Mouse (Mus musculus): ENCODE results near the gene Bpifb9a.
"Not testable (repeated sequence)": the region's sequence is repeated elsewhere in the genome, so short reads cannot be mapped to it uniquely, and the experiment has no call there.

DNA sequence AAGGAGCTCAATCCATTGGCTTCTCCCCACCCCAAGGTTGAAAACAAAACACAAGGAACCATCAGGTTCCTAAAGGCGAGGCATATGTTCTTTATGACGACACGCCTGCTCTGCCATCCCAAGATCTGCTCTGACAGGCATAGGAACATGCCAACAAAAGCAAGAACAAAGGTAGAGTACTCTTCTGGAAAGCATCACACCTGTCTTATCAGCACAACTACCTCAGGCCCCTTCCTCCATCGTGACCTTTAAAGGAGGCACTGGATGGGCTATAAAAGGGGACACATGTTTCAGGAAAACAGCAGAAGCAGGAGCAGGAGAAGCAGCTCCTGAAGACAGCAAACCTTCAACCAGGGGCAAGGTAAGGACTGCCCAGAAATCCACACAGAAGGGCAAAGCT, 49.3 kb downstream of the Bpifb9a start, which contains the start of gene Bpifb9b:
- TF ChIP-seq MXI1 (IDR thresholded peaks at IDR 0.05; ENCODE audit: low read depth, low read length); POLR2A (IDR thresholded peaks at IDR 0.05; ENCODE audit: low read depth, low read length); ZC3H11A (IDR thresholded peaks at IDR 0.05; ENCODE audit: low read depth, low read length); CTCF (conservative IDR thresholded peaks at IDR 0.05 in 1 of 2, IDR thresholded peaks at IDR 0.05 in 1 of 2; ENCODE audit: low read depth in 2 of 2, low read length in 2 of 2); RCOR1 (conservative IDR thresholded peaks at IDR 0.05; ENCODE audit: low read depth, low read length); USF1 (IDR thresholded peaks at IDR 0.05; ENCODE audit: low read depth, low read length); CHD2 (IDR thresholded peaks at IDR 0.05; ENCODE audit: low read length); MAX (IDR thresholded peaks at IDR 0.05; ENCODE audit: low read length); ZNF384 (IDR thresholded peaks at IDR 0.05; ENCODE audit: low read depth, low read length); UBTF (IDR thresholded peaks at IDR 0.05; ENCODE audit: low read depth, low read length); NRF1 (IDR thresholded peaks at IDR 0.05; ENCODE audit: low read depth, low read length); ZMIZ1 (IDR thresholded peaks at IDR 0.05; ENCODE audit: low read depth, low read length); MAFK (IDR thresholded peaks at IDR 0.05; ENCODE audit: insufficient replicate concordance, low read length); JUND (conservative IDR thresholded peaks at IDR 0.05; ENCODE audit: low read depth, low read length): not testable (repeated sequence)
